Mouse (Mus musculus): Measurements from ENCODE around the gene Rnps1. TPM values are rescaled to one million over a fixed set of nuclear protein-coding genes. Genes with fewer than 3 reads are reported as not detected.
"Not testable (repeated sequence)": the region's sequence is repeated elsewhere in the genome, so short reads cannot be mapped to it uniquely, and the experiment has no call there.

Rnps1 gene
- polyA plus RNA-seq, 1 experiment from 2014 or later: 80.3 TPM

DNA sequence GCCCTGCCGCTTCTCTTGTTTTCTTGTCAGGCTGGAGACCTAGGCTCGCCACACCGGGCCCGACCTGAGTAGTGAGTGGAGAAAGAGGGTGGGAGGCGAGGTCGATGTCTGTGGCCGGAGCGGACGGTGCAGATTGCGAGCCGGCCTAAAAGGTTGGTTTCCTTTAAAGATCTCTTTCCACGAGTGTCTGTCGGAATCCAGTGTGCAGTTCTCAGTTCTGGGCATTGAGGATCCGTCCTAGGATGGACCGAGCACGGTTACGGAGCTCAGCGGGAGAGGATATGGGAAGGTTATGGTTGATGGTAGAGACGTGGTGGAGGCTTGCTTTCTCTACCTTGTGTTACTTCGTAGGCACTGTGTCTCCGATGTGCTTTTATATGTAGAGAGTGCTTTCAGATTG, 646 bp downstream of the Rnps1 start:
- peak overlapping the region; percentile 98 for H3K4me3 ChIP-seq (ENCODE audit: inconsistent target)
- WGBS (ENCODE audit: missing documents): 1% methylated on average over 21 of the region's 21 CpGs
- peak overlapping the region; percentile 65 for H3K27ac ChIP-seq
- H3K79me2 ChIP-seq (ENCODE audit: inconsistent target): peaks cover 53% of the 10 kb centered on the region
- peaks cover 26% of the 10 kb centered on the region for H3K36me3 ChIP-seq (ENCODE audit: inconsistent target)

DNA sequence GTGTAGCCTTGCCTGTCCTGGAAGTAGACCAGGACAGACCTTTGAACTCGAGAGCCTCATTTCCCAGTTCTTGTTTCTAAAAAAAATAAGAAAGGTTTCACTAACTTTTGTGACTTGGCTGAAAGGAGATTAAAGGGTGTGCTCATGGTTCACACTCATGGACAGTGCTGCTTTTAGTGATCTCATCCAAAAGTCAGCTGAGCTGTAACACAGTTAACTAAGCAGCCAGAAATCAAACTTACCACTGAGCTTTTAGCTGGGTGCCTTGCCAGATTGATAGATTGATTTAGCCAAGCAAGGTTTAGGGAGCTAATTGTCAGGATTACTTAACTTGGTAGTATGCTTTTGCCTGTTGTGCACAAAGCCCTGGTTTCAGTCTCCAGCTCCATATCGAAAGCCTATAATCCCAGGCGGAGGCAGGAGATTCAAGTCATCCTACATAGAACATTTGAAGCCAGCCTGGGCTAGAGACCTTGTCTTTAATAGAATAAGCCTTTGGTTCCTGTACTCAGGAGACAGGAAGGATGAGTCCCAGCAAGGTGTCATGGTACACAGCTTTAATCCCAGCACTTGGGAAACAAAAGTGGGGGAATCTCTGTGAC, 1.8 kb downstream of the Rnps1 start:
- Histone ChIP-seq H3K36me3 (ENCODE audit: inconsistent target) (peaks cover 30% of the 10 kb centered on the region), H3K79me2 (ENCODE audit: inconsistent target) (peaks cover 65% of the 10 kb centered on the region), H3K4me3 (ENCODE audit: inconsistent target) (peak overlapping the region; percentile 98), H3K27ac (peak overlapping the region; percentile 65)
- 80% methylated on average over 3 of the region's 3 CpGs for whole genome bisulfite sequencing (ENCODE audit: missing documents)

DNA sequence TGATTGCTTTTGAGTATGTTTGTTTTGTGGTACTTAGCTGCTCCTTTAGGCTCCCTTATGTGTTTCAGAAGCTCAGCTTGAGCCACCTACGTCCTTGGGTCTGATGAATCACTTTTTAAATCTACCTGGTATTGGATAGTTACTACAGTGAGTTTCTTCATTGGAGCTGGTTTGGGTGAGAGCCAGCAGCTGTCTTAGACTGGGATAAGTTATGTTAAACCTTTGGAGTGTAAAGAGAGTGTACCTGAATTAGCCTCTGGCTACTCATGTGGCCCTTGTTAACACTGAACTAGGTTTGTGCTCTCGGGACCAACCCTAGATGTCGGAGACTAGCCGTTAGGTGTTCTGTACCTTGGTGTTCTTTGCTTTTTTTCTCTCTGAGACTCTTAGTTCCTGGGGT, 8.7 kb downstream of the Rnps1 start:
- Histone ChIP-seq H3K79me2 (ENCODE audit: inconsistent target) (peaks cover 50% of the 10 kb centered on the region), H3K36me3 (ENCODE audit: inconsistent target) (peaks cover 63% of the 10 kb centered on the region), H3K4me3 (ENCODE audit: inconsistent target) (no peak overlapping the region), H3K27ac (no peak overlapping the region)
- whole genome bisulfite sequencing (ENCODE audit: missing documents): 93% methylated on average over 4 of the region's 4 CpGs

DNA sequence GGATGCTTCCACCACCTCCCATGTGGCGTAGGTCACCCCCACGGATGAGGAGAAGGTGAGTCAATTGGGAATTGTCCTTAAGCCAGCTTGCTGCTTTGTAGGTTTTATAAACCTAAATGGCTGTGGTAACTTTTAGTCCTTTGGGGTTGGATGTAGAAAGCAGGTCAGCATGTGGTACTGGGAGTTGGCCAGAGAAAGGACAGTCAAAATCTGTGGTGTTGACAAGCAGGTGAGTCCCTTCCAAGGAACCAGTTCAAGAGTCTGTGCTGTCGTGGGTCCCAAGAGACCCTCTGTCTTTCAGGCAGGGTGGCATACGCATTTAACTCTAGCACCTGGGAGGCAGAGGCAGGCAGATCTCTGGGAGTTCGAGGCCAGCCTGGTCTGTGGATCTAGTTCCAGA, 10.1 kb downstream of the Rnps1 start:
- Histone ChIP-seq H3K4me3 (ENCODE audit: inconsistent target) (no peak overlapping the region), H3K27ac (no peak overlapping the region), H3K36me3 (ENCODE audit: inconsistent target) (peaks cover 53% of the 10 kb centered on the region), H3K79me2 (ENCODE audit: inconsistent target) (peaks cover 36% of the 10 kb centered on the region)
- 93% methylated on average over 5 of the region's 5 CpGs for WGBS (ENCODE audit: missing documents)

DNA sequence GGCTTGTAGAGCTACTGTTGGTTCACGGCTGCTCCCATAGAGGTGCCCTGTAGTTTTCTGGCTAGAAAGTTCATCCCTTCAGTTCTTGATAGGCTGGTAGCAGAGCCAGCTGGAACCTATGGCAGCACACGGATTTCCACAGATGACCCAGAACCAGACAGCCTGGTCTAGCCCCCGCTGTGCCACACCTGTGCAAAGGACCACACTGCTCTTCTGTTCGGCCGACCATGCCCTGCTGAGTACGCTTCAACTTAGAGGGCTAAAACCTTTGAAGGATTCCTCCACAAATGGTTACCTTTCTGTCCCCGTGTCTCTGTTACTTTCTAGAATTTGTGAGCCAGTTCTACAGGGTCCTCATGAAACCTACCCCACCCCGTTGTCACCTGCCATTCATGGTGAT, 11.0 kb downstream of the Rnps1 start:
- H3K27ac ChIP-seq; H3K4me3 ChIP-seq (ENCODE audit: inconsistent target): not testable (repeated sequence)
- H3K36me3 ChIP-seq (ENCODE audit: inconsistent target): peaks cover 45% of the 10 kb centered on the region
- 96% methylated on average over 4 of the region's 8 CpGs for WGBS (ENCODE audit: missing documents)
- H3K79me2 ChIP-seq (ENCODE audit: inconsistent target): peaks cover 28% of the 10 kb centered on the region; the same call in 1 of the 2 replicates

DNA sequence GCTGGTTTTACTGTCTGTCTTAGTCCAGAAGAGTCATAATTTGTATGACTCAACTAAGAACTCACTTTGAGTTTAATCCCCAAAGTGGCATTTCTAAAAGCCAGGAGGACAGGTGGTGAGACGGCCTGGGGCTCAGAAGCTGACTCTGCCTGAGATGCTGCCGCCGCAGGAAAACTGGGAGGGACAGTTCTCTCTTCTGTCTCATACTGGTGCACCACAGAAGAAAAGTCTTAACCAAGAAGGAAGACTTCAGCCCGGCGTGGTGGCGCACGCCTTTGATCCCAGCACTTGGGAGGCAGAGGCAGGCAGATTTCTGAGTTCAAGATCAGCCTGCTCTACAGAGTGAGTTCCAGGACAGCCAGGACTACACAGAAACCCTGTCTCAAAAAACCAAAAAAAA, 11.5 kb downstream of the Rnps1 start:
- Histone ChIP-seq H3K27ac (no peak overlapping the region), H3K79me2 (ENCODE audit: inconsistent target) (peaks cover 22% of the 10 kb centered on the region; the same call in 1 of the 2 replicates), H3K4me3 (ENCODE audit: inconsistent target) (no peak overlapping the region; the same call in 1 of the 2 replicates), H3K36me3 (ENCODE audit: inconsistent target) (peaks cover 39% of the 10 kb centered on the region)
- 84% methylated on average over 5 of the region's 7 CpGs for WGBS (ENCODE audit: missing documents)

DNA sequence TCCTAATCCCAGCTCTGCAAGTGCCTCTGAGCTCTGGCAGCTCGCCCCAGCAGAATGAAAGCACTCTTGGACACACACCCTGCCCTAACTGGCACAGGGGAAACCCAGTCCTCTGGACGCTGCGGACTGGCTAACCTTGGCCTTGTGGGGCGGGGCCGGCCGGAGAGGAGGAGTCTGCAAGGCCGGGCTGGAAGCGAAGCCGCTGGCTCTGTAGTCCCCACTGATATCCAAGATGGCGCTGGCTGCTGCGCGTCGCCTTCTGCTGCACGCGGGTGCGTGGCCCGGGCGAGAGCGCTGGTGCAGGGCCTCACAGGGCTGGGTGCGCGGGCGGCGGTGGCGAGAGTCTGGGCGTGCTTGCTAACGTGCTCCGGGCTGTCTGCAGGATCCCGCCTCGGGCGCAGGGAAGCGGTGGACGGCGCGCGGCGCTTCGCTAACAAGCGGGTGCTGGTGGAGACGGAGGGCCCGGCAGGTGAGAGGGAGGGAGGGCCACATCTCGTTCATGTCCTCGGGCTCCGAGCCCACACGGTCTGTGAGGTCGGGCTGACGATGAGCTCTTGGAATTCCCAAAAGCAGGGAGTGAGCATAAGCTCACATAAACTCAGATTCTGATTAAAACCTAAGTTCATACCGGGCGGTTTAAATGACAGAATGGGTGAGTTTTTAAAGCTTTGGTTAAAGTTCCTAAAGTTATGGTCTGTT, 12.3 kb downstream of the Rnps1 start, which contains the start of gene Eci1:
Gene Eci1 (plus strand): TSS at position 171 of the 699 bp plus-strand sequence.
- H3K36me3 ChIP-seq (ENCODE audit: inconsistent target): peaks cover 32% of the 10 kb centered on the region
- H3K27ac ChIP-seq: peak within 1 kb of the TSS; percentile 34
- peaks cover 15% of the 10 kb centered on the region; the same call in 1 of the 2 replicates for H3K79me2 ChIP-seq (ENCODE audit: inconsistent target)
- WGBS (ENCODE audit: missing documents): under 1% methylated on average over 46 of the region's 48 CpGs
- peak within 1 kb of the TSS; percentile 47 for H3K4me3 ChIP-seq (ENCODE audit: inconsistent target)

DNA sequence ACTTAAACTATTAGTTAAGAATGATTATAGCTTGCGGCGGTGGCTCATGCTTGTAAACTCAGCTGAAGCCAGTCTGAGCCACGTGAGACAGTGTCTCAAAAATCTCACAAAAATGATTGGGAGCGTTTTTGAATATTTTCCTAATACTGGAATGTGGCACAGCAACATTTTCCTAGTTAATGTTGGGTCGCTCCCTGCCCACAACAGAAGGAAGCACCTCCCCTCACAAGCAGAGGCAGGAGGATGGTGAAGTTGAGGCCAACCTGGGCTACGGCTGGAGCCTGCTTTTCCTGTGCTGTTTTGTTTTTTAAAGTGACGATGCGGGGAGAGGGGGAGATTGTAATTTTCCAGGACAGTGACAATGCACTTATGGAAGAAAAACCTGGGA, 12.8 kb downstream of the Rnps1 start:
- peak overlapping the region; percentile 34 for H3K27ac ChIP-seq
- peaks cover 10% of the 10 kb centered on the region; the same call in 1 of the 2 replicates for H3K79me2 ChIP-seq (ENCODE audit: inconsistent target)
- H3K4me3 ChIP-seq (ENCODE audit: inconsistent target): peak overlapping the region; percentile 47
- H3K36me3 ChIP-seq (ENCODE audit: inconsistent target): peaks cover 27% of the 10 kb centered on the region
- WGBS (ENCODE audit: missing documents): 0% methylated on average over 8 of the region's 8 CpGs

DNA sequence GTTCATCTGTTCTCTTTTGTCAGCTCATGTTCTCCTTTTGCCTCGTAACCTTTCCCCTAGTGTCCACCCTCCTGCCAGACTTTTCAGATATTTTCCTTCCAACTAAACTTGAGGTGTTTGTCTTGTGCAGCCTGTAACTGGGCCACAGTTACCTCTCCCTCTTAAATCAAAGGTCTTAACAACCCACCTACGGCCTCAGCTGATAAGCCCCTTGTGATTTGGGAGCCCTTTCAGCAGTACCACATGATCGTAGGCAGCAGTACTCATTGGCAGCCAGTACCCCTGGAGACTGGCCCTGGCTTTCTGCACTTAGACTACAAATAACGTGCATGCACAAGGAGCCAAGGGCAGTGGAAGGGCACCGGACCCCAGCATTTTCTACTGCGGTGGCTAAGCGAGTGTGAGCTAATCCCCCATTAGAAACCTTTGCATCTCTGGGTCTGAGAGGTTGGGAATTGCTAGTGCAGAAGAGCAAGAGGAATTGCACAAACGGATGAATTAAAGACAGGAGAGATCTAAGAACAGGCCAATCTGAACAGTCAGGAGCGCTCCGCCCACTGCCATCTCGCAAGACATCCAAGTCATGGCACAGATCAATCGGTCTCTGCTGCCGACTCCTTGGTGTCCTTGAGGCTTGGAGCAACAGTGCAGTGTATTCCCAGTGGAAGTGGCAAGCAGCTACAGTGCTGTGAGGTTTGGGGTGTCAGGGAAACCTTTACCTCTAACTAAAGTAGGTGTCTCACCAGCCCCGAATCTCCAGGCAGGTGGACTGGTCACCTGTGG, 15.0 kb downstream of the Rnps1 start:
- no peak overlapping the region for H3K27ac ChIP-seq
- WGBS (ENCODE audit: missing documents): 99% methylated on average over 14 of the region's 14 CpGs
- no peak overlapping the region for H3K4me3 ChIP-seq (ENCODE audit: inconsistent target)
- peaks cover 5% of the 10 kb centered on the region; the same call in 1 of the 2 replicates for H3K36me3 ChIP-seq (ENCODE audit: inconsistent target)
- H3K79me2 ChIP-seq (ENCODE audit: inconsistent target): no peaks in the 10 kb centered on the region

DNA sequence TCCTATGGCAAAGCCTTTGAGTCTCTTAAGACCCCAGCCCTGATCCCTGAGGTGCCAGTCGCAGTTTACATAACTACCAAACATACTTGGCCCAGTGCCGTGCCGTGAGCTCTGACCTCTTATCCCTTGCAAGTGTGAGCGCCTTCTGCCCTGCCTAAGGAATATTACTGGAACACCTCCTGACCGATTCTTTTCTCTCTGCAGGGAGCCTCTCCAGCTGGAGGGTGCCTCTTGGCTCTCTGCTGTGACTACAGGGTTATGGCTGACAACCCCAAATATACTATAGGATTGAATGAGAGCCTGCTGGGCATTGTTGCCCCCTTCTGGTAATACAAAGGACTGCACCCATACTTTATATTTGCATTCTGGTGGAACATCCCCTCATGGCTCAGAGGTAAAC, 22.7 kb downstream of the Rnps1 start:
- peaks cover 20% of the 10 kb centered on the region; the same call in 1 of the 2 replicates for H3K36me3 ChIP-seq (ENCODE audit: inconsistent target)
- no peaks in the 10 kb centered on the region for H3K79me2 ChIP-seq (ENCODE audit: inconsistent target)
- WGBS (ENCODE audit: missing documents): 85% methylated on average over 5 of the region's 5 CpGs
- no peak overlapping the region for H3K4me3 ChIP-seq (ENCODE audit: inconsistent target)
- no peak overlapping the region for H3K27ac ChIP-seq

DNA sequence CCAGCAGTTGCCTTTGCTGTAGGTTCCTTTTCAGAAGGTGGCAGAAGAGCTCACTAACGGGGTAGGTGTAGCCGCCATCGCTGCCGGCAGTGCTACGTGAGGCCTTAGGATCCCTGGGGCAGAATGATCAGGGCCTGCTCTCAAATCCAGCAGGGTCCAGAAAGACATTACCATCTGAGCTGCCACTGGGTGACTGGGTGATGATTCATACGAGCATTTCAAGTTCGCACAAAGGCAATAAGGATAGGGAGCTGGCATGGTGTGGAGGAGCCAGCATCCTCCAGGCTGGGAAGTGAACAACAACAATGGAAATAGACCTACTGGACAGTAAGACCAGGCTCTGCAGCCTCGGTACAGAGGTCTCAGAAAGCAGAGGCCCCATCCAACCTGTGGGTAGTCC, 26.0 kb downstream of the Rnps1 start:
- H3K79me2 ChIP-seq (ENCODE audit: inconsistent target): no peaks in the 10 kb centered on the region
- 95% methylated on average over 8 of the region's 8 CpGs for WGBS (ENCODE audit: missing documents)
- peaks cover 42% of the 10 kb centered on the region; the same call in 1 of the 2 replicates for H3K36me3 ChIP-seq (ENCODE audit: inconsistent target)
- H3K4me3 ChIP-seq (ENCODE audit: inconsistent target): no peak overlapping the region
- H3K27ac ChIP-seq: no peak overlapping the region

DNA sequence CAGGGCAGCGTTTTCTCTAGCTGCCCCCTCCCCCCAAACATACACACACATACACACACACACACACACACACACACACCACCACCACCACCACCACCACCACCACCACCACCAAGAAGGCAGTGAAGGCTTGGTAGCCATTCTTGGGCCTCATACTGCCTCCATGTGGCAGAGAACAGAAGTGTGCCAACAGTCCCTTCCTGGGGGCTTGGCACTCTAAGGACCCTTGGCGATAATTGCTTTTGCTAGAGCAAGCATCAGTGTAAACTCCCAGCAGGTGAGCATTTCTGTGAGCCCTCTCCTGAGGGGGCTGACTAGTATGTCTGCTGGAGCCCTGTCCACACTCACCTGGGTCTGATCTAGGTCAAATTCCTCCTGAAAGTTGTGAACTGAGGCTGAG, 26.8 kb downstream of the Rnps1 start:
- Histone ChIP-seq H3K36me3 (ENCODE audit: inconsistent target) (peaks cover 50% of the 10 kb centered on the region), H3K27ac (no peak overlapping the region), H3K4me3 (ENCODE audit: inconsistent target) (no peak overlapping the region), H3K79me2 (ENCODE audit: inconsistent target) (no peaks in the 10 kb centered on the region)
- 88% methylated on average over 2 of the region's 2 CpGs for WGBS (ENCODE audit: missing documents)

DNA sequence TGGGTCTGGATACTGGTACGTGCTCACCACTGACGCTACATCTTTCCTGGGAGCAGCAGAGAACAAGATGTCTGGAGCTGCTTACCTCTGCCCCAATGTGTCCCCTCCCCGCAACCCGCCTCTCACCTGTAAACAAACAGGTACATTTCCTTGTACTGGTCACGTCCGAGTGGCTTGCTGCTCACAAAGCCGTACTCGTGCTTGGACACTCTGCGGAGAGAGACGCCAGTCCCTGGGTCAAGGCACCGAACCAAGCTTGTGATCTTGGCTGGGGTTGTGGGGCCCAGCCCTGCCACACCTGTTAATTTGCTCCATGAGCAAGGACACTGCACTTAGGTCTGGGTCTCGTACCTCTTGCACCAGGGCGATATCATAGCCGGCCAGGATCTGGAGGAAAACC, 27.7 kb downstream of the Rnps1 start:
- 90% methylated on average over 11 of the region's 14 CpGs for WGBS (ENCODE audit: missing documents)
- Histone ChIP-seq H3K36me3 (ENCODE audit: inconsistent target) (peaks cover 53% of the 10 kb centered on the region), H3K4me3 (ENCODE audit: inconsistent target) (no peak overlapping the region), H3K79me2 (ENCODE audit: inconsistent target) (no peaks in the 10 kb centered on the region), H3K27ac (no peak overlapping the region)

DNA sequence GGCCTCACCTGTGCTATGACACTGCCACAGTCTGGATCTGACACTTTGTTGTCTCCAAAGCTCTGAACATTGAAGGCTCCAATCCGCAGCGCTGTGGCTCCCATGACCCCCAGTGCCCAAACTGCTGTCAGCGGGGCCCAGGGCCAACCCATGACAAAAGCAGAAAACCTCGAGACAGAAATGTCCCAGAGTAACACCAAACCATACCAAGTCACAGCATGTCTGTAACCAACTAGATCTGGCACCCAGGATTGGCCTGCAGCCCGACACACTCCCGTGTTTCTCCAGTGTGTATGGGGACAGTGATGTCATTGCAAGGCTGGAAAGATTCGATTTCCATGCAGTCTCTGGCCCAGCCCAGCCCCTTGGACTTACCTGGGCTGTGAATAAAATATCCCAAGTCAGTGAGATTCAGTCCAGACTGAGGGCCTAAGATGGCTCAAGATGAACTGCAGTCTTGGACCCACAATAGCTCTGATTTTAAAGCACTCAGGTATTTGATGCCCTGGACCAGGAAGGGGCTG, 28.3 kb downstream of the Rnps1 start, which contains the start of gene Dnase1l2:
Gene Dnase1l2 (minus strand): TSS at position 474 of the 524 bp plus-strand sequence.
- H3K79me2 ChIP-seq (ENCODE audit: inconsistent target): no peaks in the 10 kb centered on the region
- WGBS (ENCODE audit: missing documents): 86% methylated on average over 7 of the region's 7 CpGs
- H3K27ac ChIP-seq: no peak within 1 kb of the TSS
- H3K36me3 ChIP-seq (ENCODE audit: inconsistent target): peaks cover 53% of the 10 kb centered on the region
- H3K4me3 ChIP-seq (ENCODE audit: inconsistent target): no peak within 1 kb of the TSS

All from macrophage (primary cell).